Mouse (Mus musculus) kidney, adult 2 months (tissue): ENCODE measurements around the gene Pabpc6.

Experiments used
- CTCF ChIP-seq: fragments of 200-500 bp; conservative IDR thresholded peaks from 2 replicates; pipeline ENCODE4 v1.5.1; 2011; ENCODE audit warnings: low read depth, mild to moderate bottlenecking, control low read depth, low read length, moderate library complexity, mixed read lengths; ENCODE audit not compliant: insufficient read depth, insufficient read length
- POLR2A ChIP-seq: fragments of 200-500 bp; IDR thresholded peaks from one replicate; pipeline ENCODE4 v1.6.1; 2011; ENCODE audit warnings: low read depth, low read length, control low read depth

DNA sequence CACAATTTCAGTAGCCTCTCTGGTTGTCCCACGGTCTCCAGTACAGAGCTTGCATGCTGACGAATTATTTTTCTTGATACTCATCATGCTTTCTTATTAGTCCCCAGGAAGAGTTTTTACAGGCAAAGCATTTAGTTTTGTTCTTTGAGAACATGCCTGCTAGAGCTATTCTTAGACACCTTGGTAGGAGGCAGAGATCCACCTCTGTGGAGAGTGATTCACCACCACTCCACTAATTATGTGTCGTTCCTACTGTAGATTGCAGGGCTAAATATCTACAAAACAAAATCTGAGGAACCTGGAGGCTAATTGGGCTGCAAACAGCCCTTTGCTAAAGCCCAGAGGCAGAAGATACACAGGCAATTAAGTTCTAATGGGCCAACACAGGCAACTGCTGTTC is 15.4 kb downstream of the Pabpc6 start:
- TF ChIP-seq CTCF (no peak), POLR2A (no peak)
